Mouse (Mus musculus) megakaryocyte, embryonic 14.5 days (primary cell): Measurements from ENCODE around the gene Kcnab1. TPM values are rescaled to one million over a fixed set of nuclear protein-coding genes. Genes with fewer than 3 reads are reported as not detected.
A peak's percentile ranks its signal among the peaks of the same experiment; 100 is the strongest.

Experiments
- H3K27me3 ChIP-seq: replicated peaks from 2 replicates; pipeline ENCODE3; 2012; ENCODE audit warnings: inconsistent platforms
- H3K36me3 ChIP-seq: replicated peaks from 2 replicates; pipeline ENCODE3; 2012; ENCODE audit warnings: low read length, inconsistent platforms, mixed read lengths
- H3K4me1 ChIP-seq: 2 replicates; pipeline ENCODE4 v1.6.1; 2012; ENCODE audit warnings: inconsistent platforms
- H3K4me3 ChIP-seq: replicated peaks from 2 replicates; pipeline ENCODE3; 2012; ENCODE audit warnings: moderate library complexity, mild to moderate bottlenecking, inconsistent platforms
- H3K9me3 ChIP-seq: 2 replicates; pipeline ENCODE4 v1.6.1; 2012; ENCODE audit warnings: inconsistent platforms
- FLI1 ChIP-seq: IDR thresholded peaks from 2 replicates; pipeline ENCODE4 v1.6.1; 2012; ENCODE audit warnings: low read length, inconsistent platforms, mixed read lengths
- GATA1 ChIP-seq: IDR thresholded peaks from 3 replicates; pipeline ENCODE4 v1.6.1; 2012; ENCODE audit warnings: mixed read lengths, low read length, inconsistent platforms, borderline replicate concordance
- polyA plus RNA-seq: library from polyadenylated mRNA; stranded (reverse); fragments of >175 nt; gene quantifications from 2 replicates; pipeline ENCODE4 v1.2.3, GENCODE M21; 2012; ENCODE audit warnings: low replicate concordance; ENCODE audit not compliant: insufficient read depth

The Kcnab1 gene
- polyA plus RNA-seq, 1 experiment: not detected

DNA sequence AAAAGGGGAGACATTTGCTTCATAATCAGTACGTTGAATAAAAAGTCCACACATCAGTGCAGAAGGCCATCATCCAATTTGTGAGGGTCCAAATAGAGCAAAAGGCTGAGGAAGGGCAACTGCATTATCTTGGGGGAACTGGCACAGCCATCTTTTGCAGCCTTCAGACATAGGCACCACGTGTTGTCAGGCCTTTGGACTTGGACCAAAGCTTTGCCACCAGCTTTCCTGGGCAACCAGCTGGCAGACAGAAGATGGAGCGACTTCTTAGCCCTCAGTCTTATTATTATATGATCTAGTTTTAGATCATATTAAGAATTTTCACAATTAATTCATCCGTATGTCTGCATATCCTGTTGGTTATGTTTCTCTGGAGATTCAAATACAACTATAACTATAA is 296.6 kb downstream of the Kcnab1 start:
- Histone ChIP-seq H3K9me3 (no peaks in the 10 kb centered on the region), H3K4me1 (peaks cover 23% of the 10 kb centered on the region), H3K4me3 (no peak overlapping the region), H3K27me3 (peaks cover 2% of the 10 kb centered on the region), H3K36me3 (no peaks in the 10 kb centered on the region)
- TF ChIP-seq GATA1 (no peak), FLI1 (no peak)

DNA sequence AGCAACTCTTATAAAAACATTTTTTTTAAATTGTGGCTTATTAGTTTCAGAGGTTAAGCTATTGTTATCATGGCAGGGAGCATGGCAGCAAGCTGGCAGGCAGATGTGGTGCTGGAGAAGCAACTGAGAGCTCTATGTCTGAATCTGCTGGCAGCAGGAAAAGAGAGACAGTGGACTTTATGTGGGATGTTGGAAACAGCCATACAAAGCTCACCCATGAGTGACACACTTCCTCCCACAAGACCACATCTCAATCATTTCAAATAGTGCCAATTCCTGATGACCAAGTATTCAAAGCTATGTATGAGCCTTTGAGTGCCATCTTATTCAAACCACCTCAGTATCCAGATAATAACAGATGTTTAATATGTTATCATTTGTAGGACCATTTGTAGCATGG is 298.7 kb downstream of the Kcnab1 start:
- no peak for TF ChIP-seq GATA1

GRCm38 (mm10) chr3:65416571-65416970 is 307.4 kb downstream of the Kcnab1 start:
- H3K4me3 ChIP-seq: no peak overlapping the region
- H3K36me3 ChIP-seq: no peaks in the 10 kb centered on the region
- peaks cover 25% of the 10 kb centered on the region for H3K4me1 ChIP-seq
- no peaks in the 10 kb centered on the region for H3K27me3 ChIP-seq
- no peak for TF ChIP-seq FLI1
- no peak for TF ChIP-seq GATA1
- H3K9me3 ChIP-seq: peaks cover 8% of the 10 kb centered on the region

More for the DNA sequence above, 298.7 kb downstream of the Kcnab1 start:
- H3K36me3 ChIP-seq: no peaks in the 10 kb centered on the region
- peaks cover 18% of the 10 kb centered on the region for H3K4me1 ChIP-seq
- peaks cover 2% of the 10 kb centered on the region for H3K27me3 ChIP-seq
- peaks cover 8% of the 10 kb centered on the region for H3K9me3 ChIP-seq
- H3K4me3 ChIP-seq: no peak overlapping the region

DNA sequence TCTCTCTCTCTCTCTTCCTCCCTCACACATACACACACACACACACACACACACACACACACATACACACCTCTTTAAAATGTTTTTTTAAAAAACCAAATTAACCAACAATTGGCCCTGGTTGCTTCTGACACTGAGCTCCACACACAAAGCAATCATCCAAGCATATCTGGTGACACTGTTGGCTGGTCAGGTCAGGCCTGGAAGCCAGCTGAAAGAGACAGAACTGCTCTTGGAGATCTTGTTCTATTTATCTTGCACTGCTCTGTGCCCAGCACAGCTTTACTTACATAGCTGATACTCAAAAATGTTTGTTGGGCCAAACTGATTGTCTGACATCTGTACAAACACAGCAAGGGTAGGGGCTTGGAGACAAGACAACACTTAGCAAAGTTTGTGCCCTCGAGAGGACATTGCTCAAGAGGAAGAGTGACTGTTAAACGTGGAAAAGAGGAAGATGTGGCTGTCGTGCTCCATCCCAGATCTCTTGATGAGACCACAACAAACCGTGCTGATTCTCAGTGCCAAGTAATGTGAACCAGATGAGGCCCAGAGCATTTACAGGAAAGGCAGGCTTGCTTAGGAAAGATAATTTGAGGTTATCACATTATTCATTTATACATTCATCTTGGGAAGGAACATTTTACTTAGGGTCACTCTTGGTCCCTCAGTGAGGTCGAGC is 308.9 kb downstream of the Kcnab1 start:
- H3K9me3 ChIP-seq: no peaks in the 10 kb centered on the region
- H3K27me3 ChIP-seq: peaks cover 1% of the 10 kb centered on the region
- peak overlapping the region; percentile 26 for H3K4me3 ChIP-seq
- no peaks in the 10 kb centered on the region for H3K36me3 ChIP-seq
- TF ChIP-seq FLI1 (no peak), GATA1 (no peak)
- H3K4me1 ChIP-seq: peaks cover 25% of the 10 kb centered on the region

GRCm38 (mm10) chr3:65419706-65420105 is 310.5 kb downstream of the Kcnab1 start:
- H3K4me3 ChIP-seq: no peak overlapping the region
- no peaks in the 10 kb centered on the region for H3K36me3 ChIP-seq
- H3K27me3 ChIP-seq: peaks cover 1% of the 10 kb centered on the region
- H3K4me1 ChIP-seq: peaks cover 25% of the 10 kb centered on the region
- TF ChIP-seq GATA1 (no peak), FLI1 (no peak)
- H3K9me3 ChIP-seq: no peaks in the 10 kb centered on the region
